Mouse (Mus musculus) kidney, postnatal 14 days (tissue): ENCODE measurements at regions not wholly inside any gene's neighbourhood (a gene's known extent, or its start where the extent isn't known, plus 50 kb on each side); places are given as distances from the start of the nearest gene placed in this dataset.
A peak's percentile ranks its signal among the peaks of the same experiment; 100 is the strongest.

ENCODE experiments used
- DNase-seq: peaks from one replicate; pipeline ENCODE4 v3.0.0; 2022; ENCODE audit warnings: mixed read lengths

- no peak for DNase-seq
These were observed 302.3 kb upstream of the Klf3 start for GRCm38 (mm10) chr5:64500866-64501265.

GRCm38 (mm10) chr5:64501746-64502145, 301.4 kb upstream of the Klf3 start:
- no peak for DNase-seq

- peak; percentile 71 for DNase-seq
These were observed 299.7 kb upstream of the Klf3 start for GRCm38 (mm10) chr5:64503514-64503913.

- no peak for DNase-seq
These were observed 298.7 kb upstream of the Klf3 start for GRCm38 (mm10) chr5:64504507-64504906.

- peak; percentile 90 for DNase-seq
These were observed 297.9 kb upstream of the Klf3 start for GRCm38 (mm10) chr5:64505227-64505834.

- DNase-seq: peak; percentile 89
These were observed 297.2 kb upstream of the Klf3 start for GRCm38 (mm10) chr5:64505835-64506600.

- DNase-seq: peak; percentile 33
These were observed 294.6 kb upstream of the Klf3 start for GRCm38 (mm10) chr5:64508565-64508964.

GRCm38 (mm10) chr5:64513155-64513945, 289.8 kb upstream of the Klf3 start:
- DNase-seq: no peak

- no peak for DNase-seq
These were observed 287.0 kb upstream of the Klf3 start for GRCm38 (mm10) chr5:64516115-64516665.

GRCm38 (mm10) chr5:64517241-64517640, 285.9 kb upstream of the Klf3 start:
- no peak for DNase-seq

GRCm38 (mm10) chr5:64517835-64518234, 285.4 kb upstream of the Klf3 start:
- peak; percentile 45 for DNase-seq

GRCm38 (mm10) chr5:64519036-64519435, 284.2 kb upstream of the Klf3 start:
- DNase-seq: peak; percentile 54

GRCm38 (mm10) chr5:64519731-64520130, 283.5 kb upstream of the Klf3 start:
- no peak for DNase-seq

GRCm38 (mm10) chr5:64521401-64521800, 281.8 kb upstream of the Klf3 start:
- DNase-seq: no peak

- DNase-seq: no peak
These were observed 281.2 kb upstream of the Klf3 start for GRCm38 (mm10) chr5:64521969-64522368.

- DNase-seq: no peak
These were observed 276.7 kb upstream of the Klf3 start for GRCm38 (mm10) chr5:64526521-64526920.

- DNase-seq: no peak
These were observed 275.2 kb upstream of the Klf3 start for GRCm38 (mm10) chr5:64527962-64528361.

- DNase-seq: no peak
These were observed 268.8 kb upstream of the Klf3 start for GRCm38 (mm10) chr5:64534371-64534770.

GRCm38 (mm10) chr5:64534947-64535346, 268.2 kb upstream of the Klf3 start:
- DNase-seq: no peak

GRCm38 (mm10) chr5:64535546-64535945, 267.6 kb upstream of the Klf3 start:
- DNase-seq: no peak

GRCm38 (mm10) chr5:64536393-64537112, 266.6 kb upstream of the Klf3 start:
- peak; percentile 49 for DNase-seq

GRCm38 (mm10) chr5:64537113-64537780, 265.9 kb upstream of the Klf3 start:
- DNase-seq: no peak
